Mouse (Mus musculus) CH12.LX (cell line): Measurements from ENCODE around the gene Rab3a.

ENCODE experiments used
- CTCF ChIP-seq, 2 experiments: IDR thresholded peaks in 1 of 2; conservative IDR thresholded peaks in 1 of 2; 2 replicates each; pipeline ENCODE4 v1.5.1; 2011 to 2012; ENCODE audit warnings: low read depth in 2 of 2, low read length in 2 of 2, improper control_type of control experiment in 1 of 2, inconsistent platforms in 1 of 2, mild to moderate bottlenecking in 1 of 2, moderate library complexity in 1 of 2
- E2F4 ChIP-seq: IDR thresholded peaks from 2 replicates; pipeline ENCODE4 v1.6.1; 2011; ENCODE audit warnings: low read depth, low read length, improper control_type of control experiment; ENCODE audit not compliant: insufficient replicate concordance
- HCFC1 ChIP-seq: IDR thresholded peaks from 2 replicates; pipeline ENCODE4 v1.6.1; 2012; ENCODE audit warnings: low read depth, mild to moderate bottlenecking, inconsistent platforms, low read length, improper control_type of control experiment
- MAX ChIP-seq: IDR thresholded peaks from 2 replicates; pipeline ENCODE4 v1.6.1; 2011; ENCODE audit warnings: low read length, improper control_type of control experiment
- MXI1 ChIP-seq: IDR thresholded peaks from 2 replicates; pipeline ENCODE4 v1.6.1; 2011; ENCODE audit warnings: mild to moderate bottlenecking, low read depth, low read length, improper control_type of control experiment
- POLR2A ChIP-seq: IDR thresholded peaks from 2 replicates; pipeline ENCODE4 v1.6.1; 2011; ENCODE audit warnings: low read depth, mild to moderate bottlenecking, improper control_type of control experiment, low read length
- TBP ChIP-seq: conservative IDR thresholded peaks from 2 replicates; pipeline ENCODE4 v1.6.1; 2011; ENCODE audit warnings: low read depth, low read length, improper control_type of control experiment
- UBTF ChIP-seq: IDR thresholded peaks from 2 replicates; pipeline ENCODE4 v1.6.1; 2012; ENCODE audit warnings: low read depth, mild to moderate bottlenecking, inconsistent platforms, low read length, improper control_type of control experiment, moderate library complexity
- USF1 ChIP-seq: IDR thresholded peaks from 2 replicates; pipeline ENCODE4 v1.6.1; 2014; ENCODE audit warnings: low read depth, mild to moderate bottlenecking, inconsistent platforms, low read length, improper control_type of control experiment

DNA sequence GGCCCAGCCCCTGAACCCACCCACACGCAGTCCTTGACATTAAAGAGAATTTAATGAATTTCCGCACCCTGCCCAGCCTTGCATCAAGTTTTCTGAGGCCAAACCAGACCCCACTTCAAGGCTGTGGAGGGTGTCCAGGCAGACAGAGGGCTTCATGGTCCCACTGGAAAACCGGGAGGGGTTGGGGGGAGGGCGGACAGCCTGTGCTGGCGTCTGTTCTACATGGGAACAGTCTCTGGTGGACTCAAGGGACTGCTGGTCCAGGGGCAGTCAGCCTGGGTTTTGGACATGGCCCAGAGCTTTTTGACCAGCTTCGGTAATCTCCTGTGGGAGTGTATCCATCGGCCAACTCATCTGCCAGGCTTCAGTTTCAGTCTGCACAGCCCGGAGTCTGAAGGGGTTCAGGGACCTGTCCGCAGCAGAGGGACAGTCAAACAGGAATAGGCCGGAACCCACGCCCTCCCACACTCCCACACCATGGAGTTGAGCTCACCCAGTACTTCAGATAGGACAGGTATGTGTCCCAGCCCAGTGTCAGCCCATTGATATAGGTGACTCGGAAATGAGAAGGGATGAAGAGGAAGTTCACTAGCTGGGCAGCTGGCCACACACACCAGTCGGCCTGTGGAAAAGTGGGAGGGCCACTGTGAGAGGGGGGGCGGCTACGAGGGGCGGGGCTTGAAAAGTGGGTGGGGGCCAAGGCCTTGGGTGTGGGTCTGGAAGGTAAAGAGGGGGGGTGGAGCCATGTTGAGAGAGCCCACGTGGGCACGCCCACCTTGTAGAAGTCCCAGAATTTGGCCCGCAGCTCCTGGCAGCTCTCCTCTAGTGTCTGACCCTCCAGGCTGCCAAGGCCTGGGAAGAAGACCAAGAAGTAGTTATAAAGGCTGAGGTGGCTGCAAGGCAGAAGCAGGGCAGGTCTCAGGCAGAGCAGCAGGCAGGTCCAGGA is 4.4 kb downstream of the Rab3a start:
- TF ChIP-seq TBP (no peak), MXI1 (no peak), CTCF (conservative IDR thresholded peaks at IDR 0.05 in 1 of 2, IDR thresholded peaks at IDR 0.05 in 1 of 2; ENCODE audit: low read depth in 2 of 2, low read length in 2 of 2) (no peak), POLR2A (no peak), HCFC1 (no peak), USF1 (no peak), E2F4 (no peak), UBTF (no peak), MAX (no peak)
